Mouse (Mus musculus) forebrain, embryonic 11.5 days (tissue): Measurements from ENCODE around the gene Akap9. TPM values are rescaled to one million over a fixed set of nuclear protein-coding genes. Genes with fewer than 3 reads are reported as not detected.

Experiments used
- ATAC-seq: fragments of 200-750 bp; cut with Nextera tagmentation; replicated peaks from 2 replicates; pipeline ENCODE4 v1.8.0; 2017; ENCODE audit warnings: moderate TSS enrichment; ENCODE audit not compliant: low FRiP score
- DNase-seq: peaks from one replicate; pipeline ENCODE4 v3.0.0-alpha.2; 2017; ENCODE audit warnings: low spot score
- H3K27ac ChIP-seq: fragments of 300-500 bp; sonication (generic); 2 replicates; pipeline ENCODE4 v1.5.1; 2014; ENCODE audit warnings: low read depth, low read length
- H3K27me3 ChIP-seq: fragments of 300-500 bp; sonication (generic); 2 replicates; pipeline ENCODE4 v1.6.1; 2014; ENCODE audit warnings: mild to moderate bottlenecking, low read length, mixed read lengths; ENCODE audit not compliant: control insufficient read depth, insufficient read depth
- H3K36me3 ChIP-seq: fragments of 300-500 bp; sonication (generic); 2 replicates; pipeline ENCODE4 v1.6.1; 2014; ENCODE audit warnings: mild to moderate bottlenecking, low read length, moderate library complexity, mixed read lengths; ENCODE audit not compliant: control insufficient read depth, insufficient read depth
- H3K4me1 ChIP-seq: fragments of 300-500 bp; sonication (generic); replicated peaks from 2 replicates; pipeline ENCODE4 v1.6.1; 2014; ENCODE audit warnings: low read length, mixed read lengths; ENCODE audit not compliant: control insufficient read depth, insufficient read depth
- H3K4me2 ChIP-seq: fragments of 300-500 bp; sonication (generic); 2 replicates; pipeline ENCODE4 v1.6.1; 2014; ENCODE audit warnings: low read depth, mild to moderate bottlenecking, low read length, moderate library complexity, mixed read lengths; ENCODE audit not compliant: severe bottlenecking
- H3K4me3 ChIP-seq: fragments of 300-500 bp; sonication (generic); 2 replicates; pipeline ENCODE4 v1.5.1; 2014; ENCODE audit warnings: low read depth, low read length
- H3K9ac ChIP-seq: fragments of 300-500 bp; sonication (generic); 2 replicates; pipeline ENCODE4 v1.6.1; 2014; ENCODE audit warnings: low read length
- H3K9me3 ChIP-seq: fragments of 300-500 bp; sonication (generic); 2 replicates; pipeline ENCODE4 v1.6.1; 2016; ENCODE audit warnings: low read length, mixed read lengths; ENCODE audit not compliant: control insufficient read depth
- WGBS: fragments of 180-500 bp; shearing (Covaris S2); extraction: QIAGEN DNeasy Blood & Tissue Kit; methylation state at CpG from one replicate; pipeline ENCODE4 v1.1.7; 2014; 5-methylcytosine and 5-hydroxymethylcytosine counted together
- polyA plus RNA-seq: library from polyadenylated mRNA; unstranded; fragments of >200 nt; fragmentation: Nextera tagmentation; extraction: Ambion mirVana; gene quantifications from 2 replicates; pipeline ENCODE4 v1.2.1, GENCODE M21; 2014

The Akap9 gene
- polyA plus RNA-seq, 1 experiment from 2014 or later: 181 TPM

- DNase-seq (no peak), ATAC-seq (no peak)
- no peak overlapping the region for H3K4me2 ChIP-seq
- H3K36me3 ChIP-seq: peaks cover 5% of the 10 kb centered on the region; the same call in 1 of the 2 replicates
- no peaks in the 10 kb centered on the region for H3K27me3 ChIP-seq
- H3K4me1 ChIP-seq: no peaks in the 10 kb centered on the region
- 95% methylated on average over 9 of the region's 9 CpGs for WGBS
- H3K9me3 ChIP-seq: no peaks in the 10 kb centered on the region
- no peak overlapping the region for H3K4me3 ChIP-seq
- no peak overlapping the region for H3K27ac ChIP-seq
- H3K9ac ChIP-seq: no peak overlapping the region
Measured at GRCm38 (mm10) chr5:4036686-4037085, 108.8 kb downstream of the Akap9 start.

DNA sequence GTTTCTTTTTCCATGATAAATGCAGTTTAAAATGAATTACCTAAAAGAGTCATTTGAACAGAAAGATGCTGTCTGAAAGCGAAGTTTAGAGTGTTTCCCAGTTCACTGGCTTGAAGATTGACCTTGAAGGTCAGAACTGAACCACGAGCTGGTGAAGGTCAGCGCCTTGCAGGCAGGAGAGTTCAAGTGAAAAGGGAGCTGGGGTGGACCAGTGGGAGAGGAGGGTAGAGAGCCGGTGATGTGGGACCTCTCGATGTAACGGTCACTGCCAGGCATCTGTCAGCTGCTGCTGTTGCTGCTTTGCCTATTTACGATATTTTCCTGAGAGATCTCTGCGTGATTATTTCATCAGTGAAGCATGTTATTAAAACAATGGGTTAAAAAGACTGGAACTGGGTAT, 111.5 kb downstream of the Akap9 start:
- Histone ChIP-seq H3K4me2 (no peak overlapping the region), H3K9ac (no peak overlapping the region), H3K4me3 (no peak overlapping the region), H3K27me3 (no peaks in the 10 kb centered on the region), H3K9me3 (no peaks in the 10 kb centered on the region), H3K27ac (no peak overlapping the region), H3K4me1 (no peaks in the 10 kb centered on the region), H3K36me3 (no peaks in the 10 kb centered on the region; the same call in 1 of the 2 replicates)
- ATAC-seq: no peak
- 90% methylated on average over 8 of the region's 8 CpGs for WGBS
- no peak for DNase-seq

DNA sequence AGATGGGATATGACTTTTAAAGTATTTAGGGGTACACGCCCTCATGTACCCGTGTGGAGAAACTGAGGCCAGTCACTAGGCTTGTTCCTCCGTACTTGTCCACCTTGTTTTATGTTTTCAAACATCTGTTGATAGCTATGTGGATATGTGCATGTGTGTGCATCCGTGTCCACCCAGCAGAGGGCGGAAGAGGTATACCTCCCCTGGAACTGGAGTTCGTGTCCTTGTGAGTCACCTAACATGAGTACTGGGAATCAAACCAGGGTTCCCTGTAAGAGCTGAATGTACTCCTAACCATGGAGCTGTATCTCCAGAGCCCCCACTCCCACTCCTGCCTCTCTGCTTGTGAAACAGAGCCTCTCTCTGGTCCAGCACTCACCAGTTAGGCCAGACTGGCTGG, 112.5 kb downstream of the Akap9 start:
- H3K9ac ChIP-seq: no peak overlapping the region
- H3K4me1 ChIP-seq: no peaks in the 10 kb centered on the region
- no peaks in the 10 kb centered on the region for H3K9me3 ChIP-seq
- no peaks in the 10 kb centered on the region for H3K27me3 ChIP-seq
- no peaks in the 10 kb centered on the region; the same call in 1 of the 2 replicates for H3K36me3 ChIP-seq
- no peak overlapping the region for H3K4me3 ChIP-seq
- DNase-seq: no peak
- H3K4me2 ChIP-seq: no peak overlapping the region
- 89% methylated on average over 6 of the region's 6 CpGs for WGBS
- H3K27ac ChIP-seq: no peak overlapping the region
- no peak for ATAC-seq

- H3K9me3 ChIP-seq: no peaks in the 10 kb centered on the region
- no peak for ATAC-seq
- no peak for DNase-seq
- H3K4me1 ChIP-seq: no peaks in the 10 kb centered on the region
- no peak overlapping the region for H3K4me2 ChIP-seq
- no peak overlapping the region for H3K27ac ChIP-seq
- H3K4me3 ChIP-seq: no peak overlapping the region
- no peak overlapping the region for H3K9ac ChIP-seq
- no peaks in the 10 kb centered on the region for H3K27me3 ChIP-seq
- 93% methylated on average over 2 of the region's 2 CpGs for WGBS
- H3K36me3 ChIP-seq: no peaks in the 10 kb centered on the region; the same call in 1 of the 2 replicates
Measured at GRCm38 (mm10) chr5:4040922-4041321, 113.1 kb downstream of the Akap9 start.

DNA sequence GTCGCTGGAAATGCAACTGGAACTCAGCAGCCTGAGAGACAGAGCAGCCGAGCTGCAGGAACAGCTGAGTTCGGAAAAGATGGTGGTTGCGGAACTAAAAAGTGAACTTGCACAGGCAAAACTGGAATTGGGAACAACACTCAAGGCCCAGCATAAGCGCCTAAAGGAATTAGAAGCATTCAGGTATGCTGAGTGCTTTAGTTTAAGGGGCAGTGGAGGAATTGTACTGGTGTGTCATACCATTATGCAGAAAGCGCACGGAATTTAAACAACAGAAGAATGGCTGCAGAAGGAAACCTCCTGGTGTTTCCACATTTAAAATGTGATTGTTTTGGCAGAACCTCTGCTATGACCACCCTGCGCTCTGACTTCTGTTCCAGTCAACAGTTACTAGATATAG, 132.5 kb downstream of the Akap9 start:
- 93% methylated on average over 8 of the region's 8 CpGs for WGBS
- no peak overlapping the region for H3K27ac ChIP-seq
- H3K36me3 ChIP-seq: peaks cover 6% of the 10 kb centered on the region
- no peak overlapping the region for H3K4me3 ChIP-seq
- no peak overlapping the region for H3K4me2 ChIP-seq
- no peak overlapping the region for H3K9ac ChIP-seq
- H3K4me1 ChIP-seq: no peaks in the 10 kb centered on the region
- H3K9me3 ChIP-seq: no peaks in the 10 kb centered on the region
- DNase-seq (no peak), ATAC-seq (no peak)
- no peaks in the 10 kb centered on the region for H3K27me3 ChIP-seq

GRCm38 (mm10) chr5:4066476-4067115, 138.7 kb downstream of the Akap9 start:
- peaks cover 13% of the 10 kb centered on the region for H3K36me3 ChIP-seq
- WGBS: 93% methylated on average over 18 of the region's 18 CpGs
- H3K9ac ChIP-seq: no peak overlapping the region
- DNase-seq (no peak), ATAC-seq (no peak)
- no peak overlapping the region for H3K27ac ChIP-seq
- no peak overlapping the region for H3K4me2 ChIP-seq
- no peaks in the 10 kb centered on the region for H3K9me3 ChIP-seq
- H3K27me3 ChIP-seq: no peaks in the 10 kb centered on the region
- H3K4me1 ChIP-seq: no peaks in the 10 kb centered on the region
- H3K4me3 ChIP-seq: no peak overlapping the region

DNA sequence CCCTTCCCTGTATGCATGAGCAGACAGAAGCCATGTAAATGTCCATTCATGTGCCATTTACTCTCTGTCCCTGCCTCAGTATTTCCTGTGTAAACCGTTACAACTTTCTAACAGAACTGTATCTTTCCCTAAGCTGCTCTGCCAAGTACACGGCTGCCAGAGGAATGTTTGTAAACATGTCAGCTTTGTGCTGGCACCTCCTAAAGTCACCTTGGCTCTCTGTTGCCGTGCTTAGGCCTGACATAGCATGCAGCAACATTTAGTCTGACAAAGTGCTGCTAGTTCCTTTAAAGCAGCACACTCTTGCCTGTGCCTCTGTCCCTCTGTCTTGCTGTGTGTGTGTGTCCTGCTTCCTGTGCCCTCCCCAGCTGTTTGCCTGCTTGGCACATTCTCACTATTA, 139.3 kb downstream of the Akap9 start:
- Histone ChIP-seq H3K9me3 (no peaks in the 10 kb centered on the region), H3K9ac (no peak overlapping the region), H3K4me3 (no peak overlapping the region), H3K27ac (no peak overlapping the region), H3K27me3 (no peaks in the 10 kb centered on the region), H3K36me3 (peaks cover 13% of the 10 kb centered on the region), H3K4me2 (no peak overlapping the region), H3K4me1 (no peaks in the 10 kb centered on the region)
- ATAC-seq (no peak), DNase-seq (no peak)
- WGBS: 89% methylated on average over 3 of the region's 3 CpGs

GRCm38 (mm10) chr5:4079086-4079485, 151.2 kb downstream of the Akap9 start:
- no peak for DNase-seq
- 95% methylated on average over 3 of the region's 3 CpGs for WGBS
- Histone ChIP-seq H3K9me3 (no peaks in the 10 kb centered on the region), H3K27me3 (no peaks in the 10 kb centered on the region), H3K4me3 (no peak overlapping the region), H3K4me1 (no peaks in the 10 kb centered on the region), H3K9ac (no peak overlapping the region), H3K4me2 (no peak overlapping the region), H3K27ac (no peak overlapping the region), H3K36me3 (peaks cover 8% of the 10 kb centered on the region)
- ATAC-seq: 0 out of 2 replicates have a peak, but pooled peaks have one; percentile 12

DNA sequence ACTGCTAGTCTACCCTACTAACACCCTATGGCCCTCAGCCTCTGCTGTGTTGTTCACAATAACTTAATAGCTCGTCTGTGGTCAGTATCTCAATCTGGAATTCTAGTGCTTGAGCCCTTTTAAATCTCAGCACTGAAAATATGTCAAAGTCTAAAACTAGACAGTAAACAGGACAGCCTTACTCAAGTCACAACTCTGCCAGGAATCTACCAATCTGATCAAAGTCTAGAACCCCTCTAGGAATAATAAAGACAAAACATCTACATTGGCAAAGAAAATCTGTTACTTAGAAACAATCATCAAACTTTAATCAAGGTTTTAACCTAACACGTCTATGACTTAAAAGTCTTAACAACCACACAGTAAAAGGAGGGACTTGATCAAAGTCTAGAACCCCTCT, 153.0 kb downstream of the Akap9 start:
- no peak for ATAC-seq

More for the DNA sequence above, 153.0 kb downstream of the Akap9 start:
- Histone ChIP-seq H3K9ac (no peak overlapping the region), H3K27me3 (no peaks in the 10 kb centered on the region), H3K27ac (no peak overlapping the region), H3K4me2 (no peak overlapping the region), H3K4me1 (no peaks in the 10 kb centered on the region), H3K4me3 (no peak overlapping the region), H3K36me3 (peaks cover 11% of the 10 kb centered on the region), H3K9me3 (no peaks in the 10 kb centered on the region)
- 89% methylated on average over 2 of the region's 2 CpGs for WGBS
- DNase-seq: no peak
